Mouse (Mus musculus): ENCODE results near the gene Yrdc. TPM values are rescaled to one million over a fixed set of nuclear protein-coding genes. Genes with fewer than 3 reads are reported as not detected.

The Yrdc gene
- polyA plus RNA-seq, 1 experiment from 2014 or later: 38.1 TPM

DNA sequence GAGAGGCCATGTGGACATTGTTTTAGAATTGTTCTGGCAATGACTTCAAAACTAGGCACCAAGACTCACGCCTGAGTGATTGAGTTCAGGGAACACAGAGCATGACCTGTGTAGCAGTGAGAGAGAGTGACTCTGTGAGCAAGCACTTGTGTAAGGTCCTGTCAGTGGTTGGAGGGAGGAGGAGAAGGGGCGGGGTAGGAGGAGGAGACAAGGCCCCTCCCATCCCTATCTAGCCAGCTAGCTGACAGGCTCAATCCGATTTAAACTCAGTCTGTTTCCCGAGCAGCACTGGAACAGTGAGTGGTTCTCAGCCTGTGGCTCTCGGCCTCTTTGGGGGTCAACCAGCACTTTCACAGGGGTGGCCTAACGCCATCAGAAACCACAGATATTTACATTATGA is 32.7 kb upstream of the Yrdc start:
- POLR2A ChIA-PET: no interaction called here
- ATAC-seq: peak; percentile 78
- CTCF ChIA-PET: no interaction called here

DNA sequence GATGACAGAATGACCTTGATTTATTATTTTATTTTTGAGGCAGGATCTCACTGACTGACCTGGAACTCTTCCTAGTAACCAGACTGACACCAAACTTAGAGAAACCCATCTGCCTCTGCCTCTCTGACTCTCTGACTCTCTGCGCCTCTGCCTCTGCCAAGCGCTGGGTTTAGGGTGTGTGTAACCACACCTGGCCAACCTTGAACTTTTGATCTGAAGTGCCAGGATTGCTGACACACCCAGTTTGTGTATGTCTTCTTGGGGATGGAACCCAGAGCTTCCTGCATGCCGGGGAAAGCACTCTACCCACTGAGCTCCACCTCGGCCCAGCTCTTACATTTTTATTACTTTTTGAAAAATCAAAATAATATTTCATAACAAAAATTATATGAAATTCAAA is 31.6 kb upstream of the Yrdc start:
- TF ChIP-seq CTCF (IDR thresholded peaks at IDR 0.05): no peak
- in situ Hi-C loops (cut with MboI; ENCODE audit: low pct_unique_long_range_greater_than_20kb): no loop called here
- CTCF ChIA-PET: no interaction called here
- no peaks in the 10 kb centered on the region for H3K27me3 ChIP-seq
- POLR2A ChIA-PET: no interaction called here
- DNase-seq (ENCODE audit: low read depth, low spot score): no peak
- no peak for ATAC-seq

More for the DNA sequence above, 32.7 kb upstream of the Yrdc start:
- TF ChIP-seq CTCF (IDR thresholded peaks at IDR 0.05): no peak
- in situ Hi-C loops (cut with MboI; ENCODE audit: low pct_unique_long_range_greater_than_20kb): no loop called here
- no peaks in the 10 kb centered on the region for H3K27me3 ChIP-seq
- DNase-seq (ENCODE audit: low read depth, low spot score): no peak

GRCm38 (mm10) chr4:124824967-124825366 is 25.5 kb upstream of the Yrdc start:
- CTCF ChIA-PET: no interaction called here
- TF ChIP-seq CTCF (IDR thresholded peaks at IDR 0.05): no peak
- ATAC-seq: no peak
- DNase-seq (ENCODE audit: low read depth, low spot score): no peak
- H3K27me3 ChIP-seq: no peaks in the 10 kb centered on the region
- POLR2A ChIA-PET: no interaction called here
- in situ Hi-C loops (cut with MboI; ENCODE audit: low pct_unique_long_range_greater_than_20kb): no loop called here

DNA sequence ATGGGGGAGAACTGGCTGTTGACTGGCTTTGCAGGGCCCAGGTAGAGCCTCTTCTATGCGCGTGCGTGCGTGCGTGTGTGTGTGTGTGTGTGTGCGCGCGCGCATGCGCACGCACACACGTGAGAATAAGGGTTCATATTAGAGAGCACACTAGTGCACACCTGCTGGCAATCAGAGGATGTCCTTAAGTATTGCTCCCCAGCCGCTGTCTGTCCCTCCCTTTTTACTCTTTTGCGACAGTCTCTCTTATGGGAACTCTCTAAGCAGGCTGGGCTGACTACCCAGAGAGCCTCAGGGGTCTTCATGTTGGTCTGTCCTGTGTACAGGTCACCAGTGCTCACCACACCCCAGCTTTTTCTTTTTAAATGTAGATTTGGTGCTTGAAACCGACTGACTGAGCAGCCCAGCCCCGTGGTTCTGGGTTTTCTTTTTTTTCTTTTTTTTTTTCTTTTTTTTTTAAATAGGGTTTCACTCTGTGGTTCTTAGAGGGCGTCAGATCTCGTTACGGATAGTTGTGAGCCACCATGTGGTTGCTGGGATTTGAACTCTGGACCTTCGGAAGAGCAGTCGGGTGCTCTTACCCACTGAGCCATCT is 25.0 kb upstream of the Yrdc start:
- ATAC-seq: no peak
- no peak for TF ChIP-seq CTCF (IDR thresholded peaks at IDR 0.05)
- H3K27me3 ChIP-seq: no peaks in the 10 kb centered on the region
- DNase-seq (ENCODE audit: low read depth, low spot score): no peak
- in situ Hi-C loops (cut with MboI; ENCODE audit: low pct_unique_long_range_greater_than_20kb): no loop called here
- ChIA-PET CTCF (interaction anchor here (0.7 kb wide), 1 partner anchor 1437 kb away, joined by 4 read pairs; the partner anchor contains the start of gene Trappc3), POLR2A (no interaction called here)

DNA sequence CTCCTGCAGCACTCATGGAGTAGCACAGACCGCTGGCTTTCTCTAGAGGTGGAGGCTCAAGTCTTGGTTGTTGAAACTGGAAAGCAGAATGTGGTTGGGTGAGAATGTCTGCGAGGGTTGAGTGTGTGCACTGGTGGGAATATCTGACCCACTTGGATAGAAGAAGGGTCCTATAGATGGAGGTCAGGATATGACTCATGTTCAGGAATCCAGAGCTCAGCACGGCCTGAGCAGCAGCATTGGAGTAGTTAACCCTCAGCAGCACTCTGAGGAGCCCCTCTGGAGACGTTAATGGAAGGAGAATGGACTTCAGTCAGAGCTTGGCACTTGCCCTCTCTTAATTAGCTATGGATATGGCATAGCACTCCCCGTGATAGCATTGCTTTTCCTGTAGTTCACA is 20.8 kb upstream of the Yrdc start:
- H3K27me3 ChIP-seq: no peaks in the 10 kb centered on the region
- ChIA-PET CTCF (no interaction called here), POLR2A (no interaction called here)
- DNase-seq (ENCODE audit: low read depth, low spot score): no peak
- no peak for TF ChIP-seq CTCF (IDR thresholded peaks at IDR 0.05)
- in situ Hi-C loops (cut with MboI; ENCODE audit: low pct_unique_long_range_greater_than_20kb): no loop called here
- ATAC-seq: no peak

GRCm38 (mm10) chr4:124832796-124833195 is 17.7 kb upstream of the Yrdc start:
- no peaks in the 10 kb centered on the region for H3K27me3 ChIP-seq
- no peak for TF ChIP-seq CTCF (IDR thresholded peaks at IDR 0.05)
- ChIA-PET CTCF (no interaction called here), POLR2A (interaction anchor here (1.2 kb wide), 1 partner anchor 20 kb away, joined by 3 read pairs; no protein-coding TSS in a partner anchor)
- DNase-seq (ENCODE audit: low read depth, low spot score): no peak
- no peak for ATAC-seq
- in situ Hi-C loops (cut with MboI; ENCODE audit: low pct_unique_long_range_greater_than_20kb): no loop called here

DNA sequence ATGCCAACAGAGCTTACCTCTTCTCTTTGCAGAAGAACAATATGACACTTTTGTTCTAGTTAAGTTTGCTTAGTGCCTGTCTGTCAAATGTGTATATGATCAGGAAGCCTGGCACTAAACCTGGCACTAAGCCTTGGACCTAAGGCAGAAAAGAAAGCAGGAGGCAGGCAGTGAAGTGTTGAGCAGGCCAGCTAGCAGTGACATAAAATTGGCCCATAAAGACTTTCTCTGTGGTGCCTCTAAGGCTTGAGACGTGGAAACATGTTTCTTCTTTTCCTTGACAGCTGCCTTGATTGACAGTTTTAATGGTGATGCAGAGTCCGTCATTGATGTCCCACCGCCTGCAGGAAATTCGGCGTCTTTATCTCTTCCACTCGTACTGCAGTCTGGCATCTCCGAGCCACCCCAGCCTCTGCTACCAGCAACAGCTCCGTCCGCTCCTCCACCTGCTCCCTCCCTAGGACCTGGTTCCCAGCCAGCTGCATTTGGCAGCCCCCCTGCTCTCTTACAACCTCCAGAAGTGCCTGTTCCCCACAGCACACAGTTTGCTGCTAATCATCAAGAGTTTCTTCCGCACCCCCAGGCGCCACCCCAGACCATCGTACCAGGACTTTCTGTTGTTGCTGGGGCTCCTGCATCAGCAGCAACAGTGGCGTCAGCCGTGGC is 12.3 kb upstream of the Yrdc start:
- in situ Hi-C loops (cut with MboI; ENCODE audit: low pct_unique_long_range_greater_than_20kb): no loop called here
- H3K27me3 ChIP-seq: no peaks in the 10 kb centered on the region
- POLR2A ChIA-PET: no interaction called here
- ATAC-seq: no peak
- TF ChIP-seq CTCF (IDR thresholded peaks at IDR 0.05): no peak
- no peak for DNase-seq (ENCODE audit: low read depth, low spot score)
- CTCF ChIA-PET: interaction anchor here (0.7 kb wide), 1 partner anchor 17 kb away, joined by 3 read pairs; no protein-coding TSS in a partner anchor

DNA sequence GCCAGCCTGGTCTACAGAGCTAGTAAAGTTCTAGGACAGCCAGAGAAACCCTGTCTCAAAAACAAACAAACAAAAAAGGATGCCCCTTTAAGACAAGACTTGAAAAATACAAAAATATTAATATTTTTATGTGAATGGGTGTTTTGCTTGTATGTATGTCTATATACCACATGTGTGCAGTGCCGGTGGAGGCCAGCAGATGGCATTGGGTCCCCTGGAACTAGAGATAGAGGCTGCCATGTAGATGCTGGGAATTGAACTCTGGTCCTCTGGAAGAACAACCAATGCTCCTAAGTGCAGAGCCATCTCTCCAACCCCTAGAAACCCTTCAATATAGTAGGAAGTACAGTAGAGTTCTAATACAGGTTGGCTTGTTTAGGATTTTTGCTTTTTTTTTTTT is 9.5 kb upstream of the Yrdc start:
- POLR2A ChIA-PET: no interaction called here

GRCm38 (mm10) chr4:124843493-124843892 is 7.0 kb upstream of the Yrdc start:
- no peak for DNase-seq (ENCODE audit: low read depth, low spot score)
- TF ChIP-seq CTCF (IDR thresholded peaks at IDR 0.05): no peak
- POLR2A ChIA-PET: no interaction called here
- H3K27me3 ChIP-seq: no peaks in the 10 kb centered on the region
- CTCF ChIA-PET: interaction anchor here (0.6 to 1.2 kb wide), 2 partner anchors 16 to 640 kb away, joined by 3 read pairs; no protein-coding TSS in a partner anchor
- peak; percentile 48 for ATAC-seq
- in situ Hi-C loops (cut with MboI; ENCODE audit: low pct_unique_long_range_greater_than_20kb): no loop called here

More for the DNA sequence above, 9.5 kb upstream of the Yrdc start:
- TF ChIP-seq CTCF (IDR thresholded peaks at IDR 0.05): no peak
- in situ Hi-C loops (cut with MboI; ENCODE audit: low pct_unique_long_range_greater_than_20kb): no loop called here
- ATAC-seq (no peak), DNase-seq (ENCODE audit: low read depth, low spot score) (no peak)
- H3K27me3 ChIP-seq: no peaks in the 10 kb centered on the region
- CTCF ChIA-PET: no interaction called here

DNA sequence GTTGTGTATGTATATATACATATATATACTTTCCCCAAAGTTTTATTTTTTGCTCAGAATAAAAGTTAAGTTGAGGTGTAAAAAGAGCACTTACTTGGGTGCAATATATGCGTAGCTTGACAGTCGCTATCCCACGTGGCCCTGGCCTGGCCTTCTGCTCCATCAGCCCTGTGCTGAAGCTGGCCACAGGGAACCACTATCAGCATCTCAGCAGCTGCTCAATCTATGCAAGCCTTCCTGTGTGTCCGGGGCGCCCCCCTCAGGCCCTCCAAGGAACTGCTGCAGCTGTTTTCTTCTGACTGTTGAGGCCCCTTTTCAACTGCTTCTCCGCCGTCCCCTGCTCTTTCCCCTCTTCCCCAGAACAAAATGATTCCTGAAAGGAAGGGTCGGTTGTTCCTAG is 2.9 kb upstream of the Yrdc start:
- no peak for TF ChIP-seq CTCF (IDR thresholded peaks at IDR 0.05)
- no peaks in the 10 kb centered on the region for H3K27me3 ChIP-seq
- DNase-seq (ENCODE audit: low read depth, low spot score): no peak
- ChIA-PET CTCF (interaction anchor here (1.2 kb wide), 1 partner anchor 45 kb away, joined by 3 read pairs; no protein-coding TSS in a partner anchor), POLR2A (interaction anchor here (1.0 kb wide), 1 partner anchor 38 kb away, joined by 3 read pairs; no protein-coding TSS in a partner anchor)
- in situ Hi-C loops (cut with MboI; ENCODE audit: low pct_unique_long_range_greater_than_20kb): no loop called here
- no peak for ATAC-seq

- no peaks in the 10 kb centered on the region for H3K27me3 ChIP-seq
- TF ChIP-seq CTCF (IDR thresholded peaks at IDR 0.05): no peak
- DNase-seq (ENCODE audit: low read depth, low spot score) (no peak), ATAC-seq (no peak)
- CTCF ChIA-PET: no interaction called here
- in situ Hi-C loops (cut with MboI; ENCODE audit: low pct_unique_long_range_greater_than_20kb): loop anchor here (10.0 kb wide), 1 partner anchor 215 kb away; the partner anchor contains the start of genes Dnali1 and Snip1
- POLR2A ChIA-PET: interaction anchor here (0.7 to 1.5 kb wide), 2 partner anchors 9 to 47 kb away, joined by 3 to 6 read pairs; partner anchors contain the start of gene Mtf1
These were observed 733 bp upstream of the Yrdc start for GRCm38 (mm10) chr4:124849631-124850260.

Data from Patski (cell line).